Mouse (Mus musculus) MEL (cell line): ENCODE data around the gene Ube2j1. TPM values are rescaled to one million over a fixed set of nuclear protein-coding genes. Genes with fewer than 3 reads are reported as not detected.

Experiments used
- DNase-seq: peaks from one replicate; pipeline ENCODE4 v3.0.0; 2011; ENCODE audit warnings: low read depth, low spot score
- H3K27ac ChIP-seq: 2 replicates; pipeline ENCODE4 v1.5.1; 2012; ENCODE audit warnings: low read depth, mild to moderate bottlenecking, control low read depth, low read length, moderate library complexity; ENCODE audit not compliant: control insufficient read depth
- H3K27me3 ChIP-seq, 2 experiments: fragments of 150-350 bp in 1 of 2; sonication (generic) in 1 of 2; 2 replicates each; pipeline ENCODE4 v1.6.1; 2012; ENCODE audit warnings: low read length in 2 of 2, mild to moderate bottlenecking in 2 of 2, improper control_type of control experiment in 1 of 2, moderate library complexity in 1 of 2; ENCODE audit not compliant: insufficient read depth in 2 of 2, control insufficient read depth in 1 of 2
- H3K36me3 ChIP-seq, 2 experiments: 2 replicates each; pipeline ENCODE4 v1.6.1; 2012 to 2014; ENCODE audit warnings: low read length in 2 of 2, improper control_type of control experiment in 1 of 2, inconsistent platforms in 1 of 2, mild to moderate bottlenecking in 1 of 2; ENCODE audit not compliant: insufficient read depth in 2 of 2, control insufficient read depth in 1 of 2
- H3K4me1 ChIP-seq, 2 experiments: fragments of 150-350 bp in 1 of 2; sonication (generic) in 1 of 2; 2 replicates each; pipeline ENCODE4 v1.6.1; 2012; ENCODE audit warnings: low read length in 2 of 2, improper control_type of control experiment in 1 of 2, mild to moderate bottlenecking in 1 of 2; ENCODE audit not compliant: insufficient read depth in 2 of 2, control insufficient read depth in 1 of 2
- H3K4me3 ChIP-seq, 2 experiments: fragments of 150-350 bp in 1 of 2; sonication (generic) in 1 of 2; 2 replicates each; pipeline ENCODE4 v1.5.1; 2012; ENCODE audit warnings: low read depth in 2 of 2, low read length in 2 of 2, mild to moderate bottlenecking in 2 of 2, moderate library complexity in 2 of 2, control low read depth in 1 of 2, improper control_type of control experiment in 1 of 2; ENCODE audit not compliant: control insufficient read depth in 1 of 2, insufficient read depth in 1 of 2
- H3K79me2 ChIP-seq: 2 replicates; pipeline ENCODE4 v1.6.1; 2012; ENCODE audit warnings: mild to moderate bottlenecking, low read length, moderate library complexity; ENCODE audit not compliant: control insufficient read depth, poor library complexity, insufficient read depth
- H3K9ac ChIP-seq: 2 replicates; pipeline ENCODE4 v1.6.1; 2012; ENCODE audit warnings: low read depth, mild to moderate bottlenecking, control low read depth, low read length, moderate library complexity; ENCODE audit not compliant: control insufficient read depth, poor library complexity, severe bottlenecking
- H3K9me3 ChIP-seq: fragments of 150-350 bp; sonication (generic); replicated peaks from 2 replicates; pipeline ENCODE4 v1.6.1; 2012; ENCODE audit warnings: mild to moderate bottlenecking, low read length, improper control_type of control experiment, moderate library complexity; ENCODE audit not compliant: insufficient read depth
- BHLHE40 ChIP-seq: IDR thresholded peaks from 2 replicates; pipeline ENCODE4 v1.6.1; 2012; ENCODE audit warnings: low read depth, mild to moderate bottlenecking, inconsistent platforms, low read length, improper control_type of control experiment, borderline replicate concordance
- CTCF ChIP-seq, 3 experiments: IDR thresholded peaks in 2 of 3; conservative IDR thresholded peaks in 1 of 3; 2 replicates each; pipeline ENCODE4 v1.5.1; 2011 to 2012; ENCODE audit warnings: low read length in 3 of 3, low read depth in 2 of 3, mild to moderate bottlenecking in 2 of 3, improper control_type of control experiment in 1 of 3, inconsistent platforms in 1 of 3, mixed read lengths in 1 of 3, moderate library complexity in 1 of 3; ENCODE audit not compliant: control insufficient read depth in 1 of 3, insufficient read depth in 1 of 3, poor library complexity in 1 of 3, severe bottlenecking in 1 of 3
- E2F4 ChIP-seq: IDR thresholded peaks from 2 replicates; pipeline ENCODE4 v1.6.1; 2011; ENCODE audit warnings: low read depth, low read length, improper control_type of control experiment, borderline replicate concordance
- ETS1 ChIP-seq: IDR thresholded peaks from 2 replicates; pipeline ENCODE4 v1.6.1; 2012; ENCODE audit warnings: low read depth, mild to moderate bottlenecking, inconsistent platforms, low read length, improper control_type of control experiment, moderate library complexity
- GABPA ChIP-seq: IDR thresholded peaks from 2 replicates; pipeline ENCODE4 v1.6.1; 2012; ENCODE audit warnings: low read depth, mild to moderate bottlenecking, inconsistent platforms, low read length, improper control_type of control experiment, moderate library complexity
- JUND ChIP-seq: IDR thresholded peaks from 2 replicates; pipeline ENCODE4 v1.6.1; 2011; ENCODE audit warnings: low read depth, mild to moderate bottlenecking, improper control_type of control experiment, low read length
- MAFK ChIP-seq: IDR thresholded peaks from 2 replicates; pipeline ENCODE4 v1.6.1; 2011; ENCODE audit warnings: low read depth, mild to moderate bottlenecking, low read length, improper control_type of control experiment, borderline replicate concordance
- MEF2A ChIP-seq: IDR thresholded peaks from 2 replicates; pipeline ENCODE4 v1.6.1; 2014; ENCODE audit warnings: low read depth, mild to moderate bottlenecking, inconsistent platforms, low read length, improper control_type of control experiment; ENCODE audit not compliant: poor library complexity, insufficient replicate concordance, severe bottlenecking; ENCODE audit errors: extremely low read depth
- MYB ChIP-seq: IDR thresholded peaks from 2 replicates; pipeline ENCODE4 v1.6.1; 2011; ENCODE audit warnings: mild to moderate bottlenecking, low read depth, low read length, improper control_type of control experiment
- NELFE ChIP-seq: IDR thresholded peaks from 2 replicates; pipeline ENCODE4 v1.6.1; 2011; ENCODE audit warnings: low read depth, low read length, improper control_type of control experiment
- NRF1 ChIP-seq: IDR thresholded peaks from 2 replicates; pipeline ENCODE4 v1.6.1; 2014; ENCODE audit warnings: low read depth, mild to moderate bottlenecking, inconsistent platforms, low read length, improper control_type of control experiment, moderate library complexity; ENCODE audit not compliant: poor library complexity, insufficient read depth, severe bottlenecking
- POLR2AphosphoS5 ChIP-seq: IDR thresholded peaks from 2 replicates; pipeline ENCODE4 v1.6.1; 2012; ENCODE audit warnings: low read depth, borderline replicate concordance, mild to moderate bottlenecking, inconsistent platforms, low read length, moderate library complexity, mixed read lengths
- RAD21 ChIP-seq: IDR thresholded peaks from 2 replicates; pipeline ENCODE4 v1.6.1; 2011; ENCODE audit warnings: mild to moderate bottlenecking, low read depth, low read length, improper control_type of control experiment
- RCOR1 ChIP-seq: IDR thresholded peaks from 2 replicates; pipeline ENCODE4 v1.6.1; 2012; ENCODE audit warnings: low read depth, mild to moderate bottlenecking, inconsistent platforms, low read length, improper control_type of control experiment
- SIN3A ChIP-seq: IDR thresholded peaks from 2 replicates; pipeline ENCODE4 v1.6.1; 2012; ENCODE audit warnings: low read length, improper control_type of control experiment, inconsistent platforms
- TCF12 ChIP-seq: IDR thresholded peaks from 2 replicates; pipeline ENCODE4 v1.6.1; 2014; ENCODE audit warnings: low read depth, mild to moderate bottlenecking, inconsistent platforms, low read length, improper control_type of control experiment, moderate library complexity
- USF2 ChIP-seq, 2 experiments: IDR thresholded peaks; 2 replicates each; pipeline ENCODE4 v1.6.1; 2011 to 2012; ENCODE audit warnings: improper control_type of control experiment in 2 of 2, low read length in 2 of 2, borderline replicate concordance in 1 of 2, inconsistent platforms in 1 of 2, low read depth in 1 of 2, mild to moderate bottlenecking in 1 of 2; ENCODE audit not compliant: insufficient read depth in 1 of 2
- ZC3H11A ChIP-seq: IDR thresholded peaks from 2 replicates; pipeline ENCODE4 v1.6.1; 2012; ENCODE audit warnings: low read depth, mild to moderate bottlenecking, inconsistent platforms, low read length, improper control_type of control experiment
- polyA plus RNA-seq, 2 experiments: library from polyadenylated mRNA; stranded (reverse) in 1 of 2; unstranded in 1 of 2; fragments of >175 nt in 1 of 2; fragments of >200 nt in 1 of 2; gene quantifications; 2 replicates each; pipeline versions ENCODE4 v1.2.1 to v1.2.4; 2012; ENCODE audit warnings: low replicate concordance in 2 of 2, low read depth in 1 of 2; ENCODE audit not compliant: insufficient read length in 2 of 2, insufficient read depth in 1 of 2, missing spikeins in 1 of 2
- total RNA-seq: library from RNA; depleted of rRNA; stranded (reverse); fragments of 300-350 nt; gene quantifications from 2 replicates; pipeline ENCODE4 v1.2.3, GENCODE M21; 2012

The Ube2j1 gene
- total and polyA plus RNA-seq, 3 experiments: 32.6 to 42.9 TPM; not detected in 1

- Histone ChIP-seq H3K27me3 (no peaks in the 10 kb centered on the region; a peak in 1 of 4 replicates), H3K4me3 (no peak overlapping the region), H3K9me3 (no peaks in the 10 kb centered on the region), H3K79me2 (no peaks in the 10 kb centered on the region), H3K9ac (no peak overlapping the region), H3K36me3 (no peaks in the 10 kb centered on the region), H3K4me1 (no peaks in the 10 kb centered on the region), H3K27ac (no peak overlapping the region)
- TF ChIP-seq MAFK: no peak
- no peak for TF ChIP-seq USF2 (IDR thresholded peaks at IDR 0.05; ENCODE audit: borderline replicate concordance in 1 of 2, insufficient read depth in 1 of 2, low read depth in 1 of 2, low read length in 2 of 2)
- no peak for TF ChIP-seq E2F4
- TF ChIP-seq GABPA: no peak
- no peak for TF ChIP-seq BHLHE40
- no peak for TF ChIP-seq POLR2AphosphoS5
- no peak for TF ChIP-seq NELFE
- TF ChIP-seq ETS1: no peak
- no peak for TF ChIP-seq MEF2A
- no peak for TF ChIP-seq SIN3A
- no peak for TF ChIP-seq MYB
- TF ChIP-seq RCOR1: no peak
- no peak for DNase-seq
Observed at GRCm38 (mm10) chr4:32998996-32999395, 32.2 kb upstream of the Ube2j1 start.

GRCm38 (mm10) chr4:33002081-33002480 lies 29.1 kb upstream of the Ube2j1 start:
- no peak overlapping the region for H3K27ac ChIP-seq
- no peak overlapping the region for H3K9ac ChIP-seq
- no peaks in the 10 kb centered on the region for H3K79me2 ChIP-seq
- H3K4me3 ChIP-seq: no peak overlapping the region
- no peaks in the 10 kb centered on the region for H3K4me1 ChIP-seq
- no peak for DNase-seq
- H3K27me3 ChIP-seq: no peaks in the 10 kb centered on the region; a peak in 1 of 4 replicates
- H3K9me3 ChIP-seq: no peaks in the 10 kb centered on the region
- H3K36me3 ChIP-seq: peaks cover 0 to 3% of the 10 kb centered on the region in 2 experiments; a peak in 1 of 4 replicates
- no peak for TF ChIP-seq JUND
- no peak for TF ChIP-seq RAD21
- TF ChIP-seq NRF1: no peak
- no peak for TF ChIP-seq ZC3H11A
- TF ChIP-seq CTCF (IDR thresholded peaks at IDR 0.05 in 2 of 3, conservative IDR thresholded peaks at IDR 0.05 in 1 of 3; ENCODE audit: control insufficient read depth in 1 of 3, insufficient read depth in 1 of 3, low read depth in 2 of 3, low read length in 3 of 3, poor library complexity in 1 of 3, severe bottlenecking in 1 of 3): no peak
- TF ChIP-seq TCF12: no peak
- no peak for TF ChIP-seq GABPA
